Mouse (Mus musculus) liver, embryonic 16.5 days (tissue): ENCODE results near the gene Thoc3. TPM values are rescaled to one million over a fixed set of nuclear protein-coding genes. Genes with fewer than 3 reads are reported as not detected.

Source experiments
- ATAC-seq: fragments of 200-750 bp; cut with Nextera tagmentation; 2 replicates; pipeline ENCODE4 v1.8.0; 2017; ENCODE audit warnings: low read depth, mild to moderate bottlenecking, moderate number of reproducible peaks, moderate library complexity
- H3K27ac ChIP-seq: fragments of 300-500 bp; sonication (generic); 2 replicates; pipeline ENCODE4 v1.5.1; 2014; ENCODE audit warnings: mild to moderate bottlenecking, low read length
- H3K27me3 ChIP-seq: fragments of 300-500 bp; sonication (generic); 2 replicates; pipeline ENCODE4 v1.6.1; 2014; ENCODE audit warnings: low read depth, low read length, mixed read lengths; ENCODE audit not compliant: control insufficient read depth, insufficient read depth
- H3K36me3 ChIP-seq: fragments of 300-500 bp; sonication (generic); 2 replicates; pipeline ENCODE4 v1.6.1; 2014; ENCODE audit warnings: mild to moderate bottlenecking; ENCODE audit not compliant: control insufficient read depth, insufficient read depth
- H3K4me1 ChIP-seq: fragments of 300-500 bp; sonication (generic); 2 replicates; pipeline ENCODE4 v1.6.1; 2014; ENCODE audit warnings: low read depth, low read length, mixed read lengths; ENCODE audit not compliant: control insufficient read depth
- H3K4me2 ChIP-seq: fragments of 300-500 bp; sonication (generic); 2 replicates; pipeline ENCODE4 v1.6.1; 2014; ENCODE audit warnings: low read depth, low read length, mixed read lengths
- H3K4me3 ChIP-seq: fragments of 300-500 bp; sonication (generic); 2 replicates; pipeline ENCODE4 v1.5.1; 2014; ENCODE audit warnings: low read depth, mild to moderate bottlenecking, low read length
- H3K9ac ChIP-seq: fragments of 300-500 bp; sonication (generic); 2 replicates; pipeline ENCODE4 v1.6.1; 2014; ENCODE audit warnings: low read depth, low read length
- H3K9me3 ChIP-seq: fragments of 300-500 bp; sonication (generic); replicated peaks from 2 replicates; pipeline ENCODE4 v1.6.1; 2016; ENCODE audit warnings: low read length; ENCODE audit not compliant: control insufficient read depth
- WGBS: fragments of 180-500 bp; shearing (Covaris S2); extraction: QIAGEN DNeasy Blood & Tissue Kit; methylation state at CpG from one replicate; pipeline ENCODE4 v1.1.7; 2014; ENCODE audit not compliant: insufficient replicate concordance; 5-methylcytosine and 5-hydroxymethylcytosine counted together
- polyA plus RNA-seq: library from polyadenylated mRNA; unstranded; fragments of >200 nt; fragmentation: Nextera tagmentation; extraction: Ambion mirVana; gene quantifications from 2 replicates; pipeline ENCODE4 v1.2.1, GENCODE M21; 2015

The Thoc3 gene
- polyA plus RNA-seq, 1 experiment from 2014 or later: 33.4 TPM

DNA sequence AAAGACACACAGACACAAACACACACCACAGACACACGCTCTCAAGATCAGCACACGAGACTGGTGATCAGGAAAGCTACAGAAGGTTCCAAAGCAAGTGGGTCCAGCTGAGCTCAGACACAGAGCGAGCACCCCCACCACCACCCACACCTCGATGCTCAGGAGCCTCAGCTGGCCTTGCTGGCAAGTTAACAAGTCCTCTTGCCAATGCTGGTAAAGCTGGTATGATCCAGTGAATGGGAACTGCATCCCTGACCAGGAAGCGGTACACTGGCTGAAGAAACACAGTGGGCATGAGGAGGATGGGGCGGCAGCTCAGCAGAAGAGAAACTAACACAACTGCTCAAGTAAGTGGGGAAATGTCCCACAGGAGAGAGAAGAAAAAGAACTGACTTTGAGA is 22.7 kb upstream of the Thoc3 start:
- no peak for ATAC-seq
- no peak overlapping the region for H3K27ac ChIP-seq
- 73% methylated on average over 6 of the region's 6 CpGs for WGBS

GRCm38 (mm10) chr13:54490411-54490810 is 21.8 kb upstream of the Thoc3 start:
- ATAC-seq: no peak
- Histone ChIP-seq H3K27me3 (0 out of 2 replicates have a peak, but pooled peaks cover 2% of the 10 kb centered on the region), H3K36me3 (no peaks in the 10 kb centered on the region), H3K4me1 (no peaks in the 10 kb centered on the region), H3K4me3 (no peak overlapping the region), H3K9ac (no peak overlapping the region), H3K9me3 (no peaks in the 10 kb centered on the region), H3K4me2 (no peak overlapping the region), H3K27ac (no peak overlapping the region)
- 66% methylated on average over 5 of the region's 5 CpGs for WGBS

More for the DNA sequence above, 22.7 kb upstream of the Thoc3 start:
- Histone ChIP-seq H3K4me1 (no peaks in the 10 kb centered on the region), H3K36me3 (no peaks in the 10 kb centered on the region), H3K27me3 (0 out of 2 replicates have a peak, but pooled peaks cover 2% of the 10 kb centered on the region), H3K4me3 (no peak overlapping the region), H3K9me3 (no peaks in the 10 kb centered on the region), H3K4me2 (no peak overlapping the region), H3K9ac (no peak overlapping the region)

GRCm38 (mm10) chr13:54481498-54481897 is 12.8 kb upstream of the Thoc3 start:
- H3K4me2 ChIP-seq: no peak overlapping the region
- ATAC-seq: no peak
- H3K27me3 ChIP-seq: no peaks in the 10 kb centered on the region
- H3K4me1 ChIP-seq: no peaks in the 10 kb centered on the region
- 71% methylated on average over 14 of the region's 14 CpGs for WGBS
- H3K27ac ChIP-seq: no peak overlapping the region
- no peaks in the 10 kb centered on the region for H3K9me3 ChIP-seq
- H3K36me3 ChIP-seq: no peaks in the 10 kb centered on the region
- H3K9ac ChIP-seq: no peak overlapping the region
- no peak overlapping the region for H3K4me3 ChIP-seq

DNA sequence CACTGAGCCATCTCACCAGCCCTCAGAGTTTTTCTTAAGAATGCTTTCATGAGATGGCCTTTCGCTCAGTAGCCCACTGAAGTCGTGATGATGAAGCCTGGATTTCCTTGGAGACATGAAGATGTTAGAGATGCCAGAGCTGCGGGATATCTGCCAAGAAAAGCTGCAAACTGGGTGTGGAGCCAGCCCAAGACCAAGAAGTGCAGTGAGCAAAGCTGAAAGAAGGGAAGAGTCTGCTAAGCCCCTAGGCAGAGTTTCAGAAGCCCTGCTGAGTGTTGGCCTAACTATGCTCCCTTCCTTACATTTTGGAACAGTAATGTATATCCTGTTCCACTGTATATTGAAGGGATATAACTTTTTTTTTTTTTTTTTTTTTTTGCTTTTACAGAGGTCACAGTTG is 10.6 kb upstream of the Thoc3 start:
- whole genome bisulfite sequencing: 34% methylated on average over 3 of the region's 3 CpGs
- H3K27ac ChIP-seq: no peak overlapping the region
- no peaks in the 10 kb centered on the region for H3K9me3 ChIP-seq
- no peak for ATAC-seq
- H3K4me1 ChIP-seq: no peaks in the 10 kb centered on the region
- H3K9ac ChIP-seq: no peak overlapping the region
- H3K36me3 ChIP-seq: no peaks in the 10 kb centered on the region
- H3K4me3 ChIP-seq: no peak overlapping the region
- no peaks in the 10 kb centered on the region for H3K27me3 ChIP-seq
- no peak overlapping the region for H3K4me2 ChIP-seq

DNA sequence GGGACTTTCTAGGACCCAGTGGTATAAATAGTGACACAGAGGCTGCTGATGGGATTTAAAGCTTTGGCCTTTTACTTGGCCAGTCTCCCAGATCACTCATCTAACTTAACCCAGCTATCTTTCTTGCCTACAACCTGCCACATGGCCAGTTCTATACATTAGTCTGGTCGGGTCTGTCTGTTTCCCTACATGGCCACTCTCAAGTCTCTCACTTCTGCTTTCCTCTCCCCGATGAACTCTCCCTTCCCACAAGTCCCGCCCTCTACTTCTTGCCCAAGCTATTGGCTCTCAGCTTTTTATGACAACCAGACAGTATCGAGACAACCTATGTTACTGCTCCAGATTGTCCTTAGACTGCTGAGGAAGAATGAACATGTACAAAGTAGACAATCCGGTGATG is 7.1 kb upstream of the Thoc3 start:
- Histone ChIP-seq H3K36me3 (no peaks in the 10 kb centered on the region), H3K9ac (no peak overlapping the region), H3K4me2 (no peak overlapping the region), H3K4me3 (no peak overlapping the region), H3K27me3 (no peaks in the 10 kb centered on the region), H3K27ac (no peak overlapping the region), H3K9me3 (no peaks in the 10 kb centered on the region), H3K4me1 (no peaks in the 10 kb centered on the region)
- ATAC-seq: no peak
- WGBS: 25% methylated on average over 5 of the region's 5 CpGs

GRCm38 (mm10) chr13:54474996-54475395 is 6.3 kb upstream of the Thoc3 start:
- 61% methylated on average over 2 of the region's 2 CpGs for WGBS
- no peak for ATAC-seq

GRCm38 (mm10) chr13:54471967-54472366 is 3.3 kb upstream of the Thoc3 start:
- no peak overlapping the region for H3K4me3 ChIP-seq
- no peak overlapping the region for H3K4me2 ChIP-seq
- WGBS: 70% methylated on average over 4 of the region's 4 CpGs
- ATAC-seq: no peak
- peaks cover 11% of the 10 kb centered on the region for H3K4me1 ChIP-seq
- no peaks in the 10 kb centered on the region; the same call in 1 of the 2 replicates for H3K36me3 ChIP-seq
- H3K9ac ChIP-seq: no peak overlapping the region
- H3K27me3 ChIP-seq: no peaks in the 10 kb centered on the region
- H3K9me3 ChIP-seq: no peaks in the 10 kb centered on the region
- H3K27ac ChIP-seq: no peak overlapping the region

More at GRCm38 (mm10) chr13:54474996-54475395, 6.3 kb upstream of the Thoc3 start:
- Histone ChIP-seq H3K27me3 (no peaks in the 10 kb centered on the region), H3K9me3 (no peaks in the 10 kb centered on the region), H3K4me1 (no peaks in the 10 kb centered on the region), H3K4me3 (no peak overlapping the region), H3K36me3 (no peaks in the 10 kb centered on the region), H3K4me2 (no peak overlapping the region), H3K27ac (no peak overlapping the region), H3K9ac (no peak overlapping the region)

GRCm38 (mm10) chr13:54469012-54469354 is 334 bp upstream of the Thoc3 start:
- no peak overlapping the region for H3K27ac ChIP-seq
- WGBS: 11% methylated on average over 4 of the region's 4 CpGs

GRCm38 (mm10) chr13:54459282-54459681 is 9.4 kb downstream of the Thoc3 start:
- Histone ChIP-seq H3K9ac (no peak overlapping the region), H3K27ac (no peak overlapping the region), H3K9me3 (no peaks in the 10 kb centered on the region), H3K4me3 (no peak overlapping the region), H3K4me1 (no peaks in the 10 kb centered on the region), H3K36me3 (peaks cover 57% of the 10 kb centered on the region), H3K27me3 (no peaks in the 10 kb centered on the region), H3K4me2 (no peak overlapping the region)
- 67% methylated on average over 4 of the region's 4 CpGs for WGBS
- ATAC-seq: no peak

More at GRCm38 (mm10) chr13:54469012-54469354, 334 bp upstream of the Thoc3 start:
- Histone ChIP-seq H3K36me3 (peaks cover 29% of the 10 kb centered on the region), H3K4me3 (peak overlapping the region; percentile 76), H3K9me3 (no peaks in the 10 kb centered on the region), H3K4me1 (peaks cover 11% of the 10 kb centered on the region), H3K4me2 (peak overlapping the region; percentile 91), H3K9ac (peak overlapping the region; percentile 85), H3K27me3 (no peaks in the 10 kb centered on the region)
- ATAC-seq: peak; percentile 60
